Mouse (Mus musculus) olfactory bulb, adult 2 months (tissue): ENCODE measurements around the gene Sycp2.

ENCODE experiments used
- CTCF ChIP-seq: fragments of 200-500 bp; IDR thresholded peaks from 2 replicates; pipeline ENCODE4 v1.5.1; 2012; ENCODE audit warnings: low read depth, mild to moderate bottlenecking, low read length, moderate library complexity; ENCODE audit not compliant: insufficient read depth
- POLR2A ChIP-seq: fragments of 200-500 bp; IDR thresholded peaks from 2 replicates; pipeline ENCODE4 v1.6.1; 2012; ENCODE audit warnings: mild to moderate bottlenecking, low read depth, low read length, moderate library complexity; ENCODE audit not compliant: insufficient read depth

DNA sequence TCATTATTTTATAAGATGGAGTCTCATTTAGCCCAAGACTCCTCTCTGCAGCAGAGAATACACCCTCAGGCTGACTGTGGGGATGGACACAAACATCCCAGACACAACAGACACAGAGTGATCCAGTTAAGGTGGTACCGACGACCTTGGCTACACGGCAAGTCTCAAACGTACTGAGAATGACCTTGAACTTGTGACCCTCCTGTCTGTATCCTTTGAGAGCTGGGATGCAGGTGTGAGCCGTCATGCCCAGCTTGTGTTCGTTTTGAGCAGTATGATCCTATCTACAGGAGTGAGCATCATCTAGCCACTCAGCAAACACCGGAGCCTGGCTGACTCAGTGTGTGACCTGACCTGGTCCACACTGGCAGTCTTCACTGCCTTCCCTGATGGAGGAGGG lies 93.9 kb downstream of the Sycp2 start:
- TF ChIP-seq POLR2A (no peak), CTCF (no peak)
